Mouse (Mus musculus) lung, adult 2 months (tissue): ENCODE data around the gene Lipc.

Experiments
- CTCF ChIP-seq: fragments of 200-500 bp; IDR thresholded peaks from 2 replicates; pipeline ENCODE4 v1.5.1; 2011; ENCODE audit warnings: mild to moderate bottlenecking, low read length, control low read depth; ENCODE audit not compliant: insufficient read depth
- POLR2A ChIP-seq: fragments of 200-500 bp; IDR thresholded peaks from 2 replicates; pipeline ENCODE4 v1.6.1; 2011; ENCODE audit warnings: low read depth, mild to moderate bottlenecking, control low read depth, low read length, borderline replicate concordance; ENCODE audit errors: extremely low read depth

DNA sequence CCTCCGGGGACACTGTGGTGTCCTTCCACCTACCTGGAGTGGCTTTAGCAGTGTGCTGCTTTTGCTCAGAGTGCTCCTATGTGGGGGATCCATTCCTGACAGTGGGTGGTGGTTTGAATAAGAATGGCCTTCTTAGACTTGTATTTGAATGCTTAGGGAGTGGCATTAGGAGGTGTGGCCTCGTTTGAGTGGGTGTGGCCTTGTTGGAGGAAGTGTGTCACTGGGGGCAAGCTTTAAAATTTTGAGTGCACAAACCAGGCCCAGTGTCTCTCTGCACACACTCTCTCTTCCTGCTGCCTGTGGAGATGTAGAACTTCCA is 156.6 kb downstream of the Lipc start:
- TF ChIP-seq CTCF (no peak), POLR2A (no peak)
